14 mouse cellular contexts compared by ENCODE assay signal in genomic region chr3:33089470-33089869, GRCm38 (mm10). TPM values are rescaled to one million over a fixed set of nuclear protein-coding genes. Genes with fewer than 3 reads are reported as not detected.
DNase-seq lines count a peak whose midpoint lies in the region; ATAC-seq and TF ChIP-seq lines count a peak whose summit lies in the region.
"Had no signal": no experiment of that assay in that cellular context is flagged by ENCODE, and none has a peak within 500 bp of the region (broad histone marks: within the 10 kb centered on the region; RNA-seq: fewer than 3 reads in every experiment).

No protein-coding gene starts in this region.

- H3K4me3 ChIP-seq in left cerebral cortex, adult 2 months = no peak overlapping the region
- H3K4me3 ChIP-seq in forebrain, embryonic 13.5 days = peak overlapping the region; percentile 22
- H3K4me3 ChIP-seq in hindbrain, embryonic 15.5 days = peak overlapping the region; percentile 10; the same call in 1 of the 2 replicates
- no peak overlapping the region for H3K4me3 ChIP-seq in neural tube, embryonic 14.5 days (ENCODE audit: low read depth, low read length)
- H3K4me3 ChIP-seq in heart, embryonic 12.5 days = no peak overlapping the region
- H3K4me3 ChIP-seq: limb, embryonic 13.5 days had no signal

- H3K27ac ChIP-seq in left cerebral cortex, adult 2 months = peak overlapping the region; percentile 56
- H3K27ac ChIP-seq in forebrain, embryonic 13.5 days = no peak overlapping the region
- no peak overlapping the region for H3K27ac ChIP-seq in hindbrain, embryonic 15.5 days (replicated peaks)
- H3K27ac ChIP-seq in neural tube, embryonic 14.5 days (ENCODE audit: low read depth, low read length) = no peak overlapping the region
- H3K27ac ChIP-seq in heart, embryonic 12.5 days (ENCODE audit: poor library complexity, severe bottlenecking) = no peak overlapping the region
- H3K27ac ChIP-seq: kidney, postnatal 0 days; limb, embryonic 13.5 days had no signal

- 31% methylated on average over 2 of the region's 2 CpGs for WGBS in forebrain, embryonic 13.5 days
- 42% methylated on average over 2 of the region's 2 CpGs for WGBS in hindbrain, embryonic 15.5 days
- WGBS in neural tube, embryonic 14.5 days = 41% methylated on average over 2 of the region's 2 CpGs
- WGBS in heart, embryonic 12.5 days = 58% methylated on average over 2 of the region's 2 CpGs

- no peak for DNase-seq in left cerebral cortex, adult 2 months (ENCODE audit: extremely low spot score in 1 of 2, low spot score in 2 of 2)
- no peak for DNase-seq in left cerebral cortex, adult 11 months (ENCODE audit: low spot score)
- no peak for DNase-seq in adrenal gland, postnatal 10 days
- DNase-seq in right cerebral cortex, adult 18-20 months = no peak
- DNase-seq: gastrocnemius, postnatal 25 days; lung, postnatal 4 days had no signal

- peak overlapping the region; percentile 59 for H3K4me2 ChIP-seq in forebrain, embryonic 13.5 days
- peak overlapping the region; percentile 52 for H3K4me2 ChIP-seq in hindbrain, embryonic 15.5 days
- H3K4me2 ChIP-seq in neural tube, embryonic 14.5 days (ENCODE audit: low read depth, low read length) = peak overlapping the region; percentile 23; the same call in 1 of the 2 replicates
- H3K4me2 ChIP-seq in heart, embryonic 12.5 days = no peak overlapping the region

- no peaks in the 10 kb centered on the region for H3K27me3 ChIP-seq in forebrain, embryonic 13.5 days
- H3K27me3 ChIP-seq in hindbrain, embryonic 15.5 days = no peaks in the 10 kb centered on the region
- no peaks in the 10 kb centered on the region for H3K27me3 ChIP-seq in neural tube, embryonic 14.5 days (ENCODE audit: control insufficient read depth, insufficient read depth, low read length)
- H3K27me3 ChIP-seq in heart, embryonic 12.5 days (replicated peaks) = no peaks in the 10 kb centered on the region
- H3K27me3 ChIP-seq: limb, embryonic 13.5 days had no signal

- intact Hi-C loops in left cerebral cortex, adult 2 months (cut with DNase I) = no loop called here

- no peak overlapping the region for H3K9ac ChIP-seq in forebrain, embryonic 13.5 days
- no peak overlapping the region for H3K9ac ChIP-seq in hindbrain, embryonic 15.5 days
- H3K9ac ChIP-seq in neural tube, embryonic 14.5 days (replicated peaks; ENCODE audit: low read depth, low read length) = no peak overlapping the region
- H3K9ac ChIP-seq in heart, embryonic 12.5 days = no peak overlapping the region
- H3K9ac ChIP-seq: limb, embryonic 13.5 days had no signal

- H3K4me1 ChIP-seq in forebrain, embryonic 13.5 days = peaks cover 14% of the 10 kb centered on the region
- peaks cover 19% of the 10 kb centered on the region for H3K4me1 ChIP-seq in hindbrain, embryonic 15.5 days (replicated peaks)
- 0 out of 2 replicates have a peak, but pooled peaks cover 2% of the 10 kb centered on the region for H3K4me1 ChIP-seq in neural tube, embryonic 14.5 days (ENCODE audit: control insufficient read depth, insufficient read depth, low read length)
- no peaks in the 10 kb centered on the region for H3K4me1 ChIP-seq in heart, embryonic 12.5 days (replicated peaks)
- H3K4me1 ChIP-seq: limb, embryonic 13.5 days had no signal

- peak; percentile 61; the same call in 1 of the 2 replicates for ATAC-seq in forebrain, embryonic 13.5 days
- 0 out of 2 replicates have a peak, but pooled peaks have one; percentile 42 for ATAC-seq in hindbrain, embryonic 15.5 days (ENCODE audit: low FRiP score, low read depth)
- peak; percentile 38; the same call in 1 of the 2 replicates for ATAC-seq in neural tube, embryonic 14.5 days (ENCODE audit: low read depth)
- no peak for ATAC-seq in heart, embryonic 12.5 days (ENCODE audit: insufficient number of reproducible peaks, low FRiP score)

- no peak for TF ChIP-seq CTCF in left cerebral cortex, adult 2 months (IDR thresholded peaks at IDR 0.05)

- H3K36me3 ChIP-seq in forebrain, embryonic 13.5 days (ENCODE audit: poor library complexity, severe bottlenecking) = no peaks in the 10 kb centered on the region
- no peaks in the 10 kb centered on the region for H3K36me3 ChIP-seq in hindbrain, embryonic 15.5 days
- H3K36me3 ChIP-seq in neural tube, embryonic 14.5 days (ENCODE audit: control insufficient read depth, insufficient read depth, low read length) = no peaks in the 10 kb centered on the region
- H3K36me3 ChIP-seq in heart, embryonic 12.5 days = no peaks in the 10 kb centered on the region
- H3K36me3 ChIP-seq: G1E; limb, embryonic 13.5 days had no signal

- H3K9me3 ChIP-seq in forebrain, embryonic 13.5 days (replicated peaks) = no peaks in the 10 kb centered on the region
- no peaks in the 10 kb centered on the region for H3K9me3 ChIP-seq in hindbrain, embryonic 15.5 days
- H3K9me3 ChIP-seq in neural tube, embryonic 14.5 days (ENCODE audit: control insufficient read depth, low read length) = no peaks in the 10 kb centered on the region
- no peaks in the 10 kb centered on the region for H3K9me3 ChIP-seq in heart, embryonic 12.5 days (replicated peaks)
- H3K9me3 ChIP-seq: G1E; limb, embryonic 13.5 days had no signal

RNA-seq across cellular contexts. Expression of gene Pex5l, which starts 53.6 kb away (rescaled TPM):
- total RNA-seq in left cerebral cortex, adult 2 months (2021) = 100 to 1,000 TPM; 246 to 268 TPM
- 0.99 and 1.2 TPM in 2 replicates for polyA plus RNA-seq in forebrain, embryonic 13.5 days (2015; fragmentation: Nextera tagmentation; extraction: Ambion mirVana)
- 3.2 and 3.6 TPM in 2 replicates for polyA plus RNA-seq in hindbrain, embryonic 15.5 days (2015; fragmentation: Nextera tagmentation; extraction: Ambion mirVana)
- polyA plus RNA-seq in neural tube, embryonic 14.5 days (2014; fragmentation: Nextera tagmentation; extraction: Ambion mirVana) = 6.1 and 7.2 TPM in 2 replicates
- total RNA-seq in adrenal gland, postnatal 10 days (2021) = 1 to 10 TPM; 4.4 to 4.5 TPM
- 0.10 TPM in 1 of 2 replicates, not detected in the other for polyA plus RNA-seq in heart, embryonic 12.5 days (2016; fragmentation: Nextera tagmentation; extraction: Ambion mirVana)
- polyA plus RNA-seq: G1E; liver, embryonic 16.5 days had no signal

Comparison
In these comparisons a context has a peak if more than half of its experiments do, and no peak if none do; other contexts are left out.
1. H3K4me3 ChIP-seq: peak in forebrain, embryonic 13.5 days (single experiment) and hindbrain, embryonic 15.5 days (single experiment); none in left cerebral cortex, adult 2 months (single experiment), neural tube, embryonic 14.5 days (single experiment) and heart, embryonic 12.5 days (single experiment).